Mouse (Mus musculus): ENCODE data around the gene Hmgcs1.
A peak's percentile ranks its signal among the peaks of the same experiment; 100 is the strongest.
"Not testable (repeated sequence)": the region's sequence is repeated elsewhere in the genome, so short reads cannot be mapped to it uniquely, and the experiment has no call there.

The Hmgcs1 gene

DNA sequence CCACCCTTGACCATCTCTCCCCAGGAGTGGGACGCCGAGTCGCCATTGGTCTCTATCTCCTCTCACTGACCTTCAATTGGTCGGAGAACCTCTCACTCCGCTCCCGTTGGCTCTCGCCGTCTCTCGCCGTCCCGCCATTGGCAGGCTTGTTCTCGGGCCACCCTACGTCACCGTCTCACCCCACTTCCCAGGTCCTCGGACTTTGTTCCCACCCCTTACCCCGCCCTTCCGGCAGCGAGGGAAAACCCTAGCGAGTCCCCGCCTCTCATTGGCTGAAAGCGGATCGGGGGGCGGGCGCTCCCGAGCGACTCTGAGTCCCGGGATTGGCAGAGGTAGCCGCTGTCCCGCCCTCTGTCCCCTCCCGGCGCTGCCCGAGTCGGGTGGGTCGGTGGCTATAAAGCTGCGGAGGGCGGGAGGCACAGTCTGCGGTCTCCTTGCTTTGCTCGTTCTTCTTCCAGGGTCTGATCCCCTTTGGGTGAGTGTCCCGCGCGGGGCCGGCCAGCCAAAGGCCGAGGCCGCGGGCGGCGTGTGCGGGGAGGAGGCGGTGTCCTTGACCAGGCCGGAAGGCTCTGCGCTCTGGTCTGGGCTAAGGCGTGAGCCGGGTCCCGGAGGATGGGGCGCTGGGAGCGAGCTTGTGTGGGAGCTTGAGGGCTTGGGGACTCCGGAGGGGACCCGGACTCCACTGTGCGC, at the start of gene Hmgcs1:
TSS of gene Hmgcs1 (plus strand) at position 341 of the 690 bp plus-strand sequence.
- peak; percentile 98 for DNase-seq (ENCODE audit: low spot score in 2 of 2)

- peak in 1 of 2 experiments; percentile 12 for DNase-seq (ENCODE audit: low spot score in 2 of 2)
Observed at GRCm38 (mm10) chr13:119640504-119640903, 49.7 kb upstream of the Hmgcs1 start.

- DNase-seq (ENCODE audit: low spot score in 2 of 2) = no peak
Observed at GRCm38 (mm10) chr13:119641145-119641544, 49.0 kb upstream of the Hmgcs1 start.

DNA sequence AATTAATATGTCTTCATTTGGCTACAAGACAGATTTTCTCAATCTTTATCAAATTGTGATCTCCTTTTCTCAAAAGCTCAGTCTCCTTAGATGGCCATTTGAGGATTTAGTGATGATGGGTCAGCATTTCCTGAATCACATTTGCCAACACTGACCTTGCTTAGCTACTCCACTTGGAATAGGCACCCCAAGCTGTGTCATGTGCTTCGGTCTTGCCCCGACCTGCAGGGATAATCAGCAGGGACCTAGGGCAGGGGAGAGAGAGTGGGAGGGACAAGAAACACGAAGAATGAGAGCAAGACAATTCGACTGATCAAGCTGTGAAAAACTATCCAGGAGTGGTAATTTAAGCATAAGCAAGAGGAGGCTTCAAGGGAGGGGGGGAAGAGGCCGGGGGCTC, 45.4 kb upstream of the Hmgcs1 start:
- no peak for DNase-seq (ENCODE audit: low spot score in 2 of 2)

DNA sequence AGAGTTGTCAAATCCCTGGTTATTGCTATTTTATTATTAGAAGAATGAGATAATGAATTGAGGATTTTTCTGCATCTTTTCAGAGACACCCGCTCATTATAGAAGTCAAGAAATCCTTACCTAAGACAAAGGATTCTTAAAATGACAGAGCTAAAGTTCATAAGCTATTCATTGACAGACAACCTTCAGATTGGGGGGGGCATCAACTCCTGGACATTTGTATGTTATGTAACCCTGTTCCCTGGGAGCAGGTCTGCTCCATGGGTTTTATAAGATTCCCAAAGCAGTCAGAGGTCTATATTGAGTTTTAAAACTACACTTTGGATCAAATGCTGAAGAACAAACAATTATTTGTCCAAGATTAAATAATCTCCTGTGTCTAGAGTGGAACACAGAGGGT, 43.7 kb upstream of the Hmgcs1 start:
- no peak for DNase-seq (ENCODE audit: low spot score in 2 of 2)

GRCm38 (mm10) chr13:119648891-119649698, 41.1 kb upstream of the Hmgcs1 start:
- DNase-seq (ENCODE audit: low spot score in 2 of 2) = no peak

- no peak for DNase-seq (ENCODE audit: low spot score in 2 of 2)
Observed at GRCm38 (mm10) chr13:119649699-119650046, 40.5 kb upstream of the Hmgcs1 start.

DNA sequence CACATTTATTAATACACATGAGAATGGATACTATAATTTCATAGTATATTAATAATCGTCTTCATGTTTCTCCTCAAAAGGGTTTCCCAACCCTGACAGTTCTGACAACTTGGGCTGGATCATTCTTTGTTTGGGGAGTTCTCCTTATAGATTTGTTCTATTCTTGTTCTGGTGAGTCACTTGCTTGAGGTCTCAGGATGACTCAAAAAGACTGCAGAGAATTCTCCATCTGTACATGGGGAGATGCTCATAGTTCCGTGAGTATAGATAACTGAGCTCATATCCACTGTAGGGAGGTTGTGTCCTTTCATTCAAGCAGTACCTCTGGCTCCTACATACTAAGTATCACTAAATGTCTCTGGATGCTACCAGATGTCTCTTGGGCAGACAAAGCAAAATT, 35.4 kb upstream of the Hmgcs1 start:
- DNase-seq (ENCODE audit: low spot score in 2 of 2) = no peak

GRCm38 (mm10) chr13:119656246-119656645, 33.9 kb upstream of the Hmgcs1 start:
- DNase-seq (ENCODE audit: low spot score in 2 of 2) = no peak

DNA sequence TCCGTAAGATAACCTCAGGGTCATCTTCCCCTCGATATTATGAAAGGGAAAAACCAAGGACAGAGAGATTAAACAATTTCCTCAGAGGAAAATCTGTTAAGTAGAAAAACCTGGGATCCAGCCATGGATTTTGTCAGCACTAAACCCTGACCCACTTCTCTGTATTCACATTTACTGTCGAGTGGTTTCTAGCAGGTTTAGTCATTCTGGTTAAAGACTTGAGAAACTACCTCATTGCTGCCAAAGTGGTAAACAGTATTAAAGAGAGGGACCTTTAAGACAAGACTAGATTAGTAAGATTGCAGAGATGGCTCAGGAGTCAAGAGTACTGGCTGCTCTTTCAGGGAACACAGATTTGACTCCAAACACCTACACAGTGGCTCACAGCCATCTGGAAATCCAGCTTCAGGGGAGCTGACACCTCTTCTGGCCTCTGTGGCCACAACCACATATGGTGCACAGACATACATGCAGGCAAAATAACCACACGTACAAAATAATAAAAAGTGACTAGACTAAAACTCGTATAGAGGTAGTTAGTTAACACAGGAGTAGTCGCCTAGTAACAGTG, 33.2 kb upstream of the Hmgcs1 start:
- DNase-seq (ENCODE audit: low spot score in 2 of 2) = no peak

DNA sequence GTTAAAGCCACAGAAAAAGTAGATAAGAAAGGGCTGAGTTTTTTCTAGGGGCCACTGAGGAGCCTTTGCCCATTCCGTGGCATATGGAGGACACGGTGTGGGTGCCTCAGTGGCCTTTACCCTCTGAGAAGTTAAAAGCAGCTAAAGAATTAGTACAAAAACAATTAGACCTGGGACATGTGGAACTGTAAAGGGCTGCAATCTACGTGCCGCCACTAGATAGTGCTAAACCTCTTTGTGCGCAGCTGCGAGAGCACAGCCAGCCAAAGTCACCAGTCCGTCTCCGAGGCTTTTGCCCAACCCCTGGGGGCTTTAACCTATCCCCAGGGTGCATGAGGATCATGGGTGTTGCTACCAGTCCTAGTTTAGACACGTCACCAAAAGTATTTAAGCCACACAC, 28.8 kb upstream of the Hmgcs1 start:
- not testable (repeated sequence) for DNase-seq (ENCODE audit: low spot score in 2 of 2)

GRCm38 (mm10) chr13:119678794-119679193, 11.4 kb upstream of the Hmgcs1 start:
- no peak for DNase-seq (ENCODE audit: low spot score in 2 of 2)

GRCm38 (mm10) chr13:119679721-119680120, 10.5 kb upstream of the Hmgcs1 start:
- no peak for DNase-seq (ENCODE audit: low spot score in 2 of 2)

DNA sequence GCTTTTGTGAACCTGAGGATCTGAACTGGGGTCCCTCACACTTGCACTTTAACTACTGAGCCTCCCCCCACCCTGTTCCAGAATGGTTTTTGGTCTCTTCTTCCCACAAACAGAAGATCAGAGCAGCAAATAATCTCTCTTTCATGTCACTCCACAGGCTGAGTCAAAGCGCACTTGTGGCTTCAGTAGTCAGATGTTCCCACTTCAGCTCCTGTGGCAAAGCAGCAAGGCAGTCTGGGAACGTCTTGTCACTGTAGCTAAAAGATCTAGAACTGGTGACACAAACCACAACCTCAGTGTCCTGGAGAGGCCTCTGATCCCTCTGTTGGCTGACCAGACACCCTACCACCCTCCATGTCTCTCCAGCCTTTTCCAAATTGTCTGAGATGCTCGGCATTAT, 9.0 kb upstream of the Hmgcs1 start:
- DNase-seq (ENCODE audit: low spot score in 2 of 2) = no peak

GRCm38 (mm10) chr13:119684416-119685177, 5.6 kb upstream of the Hmgcs1 start:
- no peak for DNase-seq (ENCODE audit: low spot score in 2 of 2)

- DNase-seq (ENCODE audit: low spot score in 2 of 2) = no peak
Observed at GRCm38 (mm10) chr13:119689709-119690038, 505 bp upstream of the Hmgcs1 start.

DNA sequence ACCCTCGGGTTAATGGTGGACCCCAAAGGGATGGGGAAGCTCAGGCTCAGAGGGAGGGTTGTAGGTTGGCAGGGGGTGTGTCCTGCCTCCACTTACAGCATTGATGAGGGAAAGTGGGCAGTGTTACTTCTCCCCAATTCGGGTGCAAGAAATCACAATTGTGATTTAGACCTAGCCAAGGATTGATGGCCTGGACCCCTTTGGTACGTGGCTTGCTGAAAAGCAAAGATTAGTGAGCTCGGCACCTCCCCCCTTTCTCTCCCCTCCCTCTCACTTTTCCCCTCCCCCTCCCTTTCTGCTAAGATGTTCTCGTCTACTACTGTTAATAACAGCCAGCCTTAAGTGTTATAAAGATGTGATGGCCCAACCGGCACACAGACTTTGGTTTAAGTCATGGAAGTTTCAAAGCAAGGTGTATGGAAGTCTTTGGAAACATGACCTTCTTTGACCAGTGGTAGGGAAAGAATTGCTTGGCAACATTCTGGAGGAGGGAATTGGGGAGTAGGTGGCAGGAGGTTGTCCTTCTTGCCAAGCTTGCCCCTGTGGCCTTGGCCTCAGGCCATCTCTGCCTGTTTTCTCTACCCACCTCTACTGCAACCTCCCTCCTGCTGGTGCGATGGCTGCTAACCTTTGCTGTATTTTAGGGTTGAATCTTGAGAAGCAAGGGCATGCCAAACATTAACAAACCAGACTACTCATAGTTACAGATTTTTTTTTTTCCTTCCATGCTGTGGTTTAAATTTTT, 869 bp downstream of the Hmgcs1 start:
- no peak for DNase-seq (ENCODE audit: low spot score in 2 of 2)

DNA sequence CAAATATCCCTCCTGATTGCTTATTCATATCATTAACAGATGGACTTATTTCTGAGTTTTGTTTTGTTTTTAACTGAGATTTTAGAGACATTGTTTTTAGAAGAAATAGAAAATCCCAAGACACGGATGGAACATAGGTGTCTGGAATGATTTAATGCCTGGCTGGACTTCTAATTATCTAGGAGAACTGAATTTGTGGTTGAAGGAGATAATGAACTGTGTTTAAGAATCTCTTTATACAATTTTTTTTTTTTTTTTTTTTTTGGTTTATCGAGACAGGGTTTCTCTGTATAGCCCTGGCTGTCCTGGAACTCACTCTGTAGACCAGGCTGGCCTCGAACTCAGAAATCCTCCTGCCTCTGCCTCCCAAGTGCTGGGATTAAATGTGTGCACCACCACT, 1.8 kb downstream of the Hmgcs1 start:
- not testable (repeated sequence) for DNase-seq (ENCODE audit: low spot score in 2 of 2)

- DNase-seq (ENCODE audit: low spot score in 2 of 2) = no peak
Observed at GRCm38 (mm10) chr13:119695676-119696075, 5.5 kb downstream of the Hmgcs1 start.

- DNase-seq (ENCODE audit: low spot score in 2 of 2) = no peak
Observed at GRCm38 (mm10) chr13:119696496-119696895, 6.3 kb downstream of the Hmgcs1 start.

- no peak for DNase-seq (ENCODE audit: low spot score in 2 of 2)
Observed at GRCm38 (mm10) chr13:119698436-119698835, 8.3 kb downstream of the Hmgcs1 start.

- no peak for DNase-seq (ENCODE audit: low spot score in 2 of 2)
Observed at GRCm38 (mm10) chr13:119704280-119704679, 14.1 kb downstream of the Hmgcs1 start.

All from spleen, postnatal 36 days (tissue).